Mouse (Mus musculus) megakaryocyte, embryonic 14.5 days (primary cell): Measurements from ENCODE around the gene Tln1.

Source experiments
- FLI1 ChIP-seq: IDR thresholded peaks from 2 replicates; pipeline ENCODE4 v1.6.1; 2012; ENCODE audit warnings: low read length, inconsistent platforms, mixed read lengths
- GATA1 ChIP-seq: IDR thresholded peaks from 3 replicates; pipeline ENCODE4 v1.6.1; 2012; ENCODE audit warnings: mixed read lengths, low read length, inconsistent platforms, borderline replicate concordance

DNA sequence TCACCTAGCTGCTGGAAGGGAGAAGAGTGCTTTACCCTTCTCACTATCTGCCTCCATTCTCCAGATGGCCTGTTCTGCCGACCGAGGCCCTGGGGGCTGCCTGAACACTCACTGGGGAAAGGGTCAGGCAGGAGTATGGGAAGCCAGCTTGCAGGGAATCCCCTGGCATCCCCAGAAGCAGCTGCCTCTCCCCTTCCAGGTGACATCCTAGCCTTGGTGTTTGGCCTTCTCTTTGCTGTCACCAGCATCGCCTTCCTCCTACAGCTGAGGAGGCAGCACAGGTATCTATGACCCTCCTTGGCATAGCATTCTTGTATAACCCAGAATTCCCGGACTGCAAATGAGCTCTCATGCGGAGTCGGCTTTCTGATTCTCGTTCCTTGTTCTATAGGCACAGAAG lies 49.8 kb downstream of the Tln1 start:
- no peak for TF ChIP-seq FLI1
- TF ChIP-seq GATA1 = no peak
